Comparison of ENCODE assay signal across 27 mouse cellular contexts in the genomic region with DNA sequence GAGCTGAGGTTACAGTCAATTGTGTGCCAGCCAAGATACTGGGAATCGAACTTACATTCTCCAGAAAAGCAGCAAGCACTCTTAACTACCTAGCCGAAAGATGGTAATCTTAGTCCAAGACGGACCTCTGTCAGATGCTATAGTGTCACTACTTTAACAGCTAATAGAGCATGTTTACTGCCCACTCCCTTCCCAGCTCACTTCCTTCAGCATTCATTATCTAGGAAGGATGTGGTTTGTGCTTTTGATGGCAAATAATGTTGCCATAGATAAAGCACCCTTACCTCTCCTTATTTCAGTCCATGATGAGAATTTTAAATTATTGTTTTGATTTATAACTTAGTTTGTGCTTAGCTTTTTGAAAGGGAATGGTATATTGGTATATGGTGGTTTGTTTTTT. TPM values are rescaled to one million over a fixed set of nuclear protein-coding genes. Genes with fewer than 3 reads are reported as not detected.
"Had no signal": no experiment of that assay in that cellular context is flagged by ENCODE, and none has a peak within 500 bp of the region (broad histone marks: within the 10 kb centered on the region; RNA-seq: fewer than 3 reads in every experiment).

No protein-coding gene starts in this region.

- H3K4me3 ChIP-seq: embryonic facial prominence, embryonic 10.5 days; embryonic facial prominence, embryonic 12.5 days; embryonic facial prominence, embryonic 13.5 days; embryonic facial prominence, embryonic 15.5 days; erythroblast, embryonic 14.5 days; forebrain, embryonic 10.5 days; forebrain, embryonic 12.5 days; forebrain, embryonic 13.5 days; forebrain, embryonic 15.5 days; gastrocnemius, adult 2 months; heart, adult 2 months; heart, embryonic 10.5 days had no signal

- H3K27ac ChIP-seq: embryonic facial prominence, embryonic 10.5 days; embryonic facial prominence, embryonic 12.5 days; embryonic facial prominence, embryonic 13.5 days; embryonic facial prominence, embryonic 15.5 days; forebrain, embryonic 10.5 days; forebrain, embryonic 12.5 days; forebrain, embryonic 13.5 days; forebrain, embryonic 15.5 days; gastrocnemius, adult 2 months; heart, adult 2 months; heart, embryonic 10.5 days had no signal

- H3K9me3 ChIP-seq: embryonic facial prominence, embryonic 10.5 days; embryonic facial prominence, embryonic 12.5 days; embryonic facial prominence, embryonic 13.5 days; embryonic facial prominence, embryonic 15.5 days; forebrain, embryonic 10.5 days; forebrain, embryonic 12.5 days; forebrain, embryonic 13.5 days; forebrain, embryonic 15.5 days; heart, embryonic 10.5 days had no signal

- H3K27me3 ChIP-seq: embryonic facial prominence, embryonic 12.5 days; embryonic facial prominence, embryonic 13.5 days; embryonic facial prominence, embryonic 15.5 days; forebrain, embryonic 12.5 days; forebrain, embryonic 13.5 days; forebrain, embryonic 15.5 days had no signal

- DNase-seq: cerebellum, adult 9-11 months; cerebellum, postnatal 10 days; cerebellum, postnatal 14 days; cerebellum, postnatal 25 days; cerebellum, postnatal 36 days; embryo, embryonic 11 days; forebrain, postnatal 0 days; gastrocnemius, adult 2 months; gastrocnemius, postnatal 14 days; gastrocnemius, postnatal 25 days; gastrocnemius, postnatal 36 days; heart, adult 11 months; heart, adult 18-20 months; heart, adult 2 months had no signal

- H3K4me2 ChIP-seq: embryonic facial prominence, embryonic 12.5 days; embryonic facial prominence, embryonic 13.5 days; embryonic facial prominence, embryonic 15.5 days; forebrain, embryonic 12.5 days; forebrain, embryonic 13.5 days; forebrain, embryonic 15.5 days; heart, embryonic 11.5 days had no signal

- H3K36me3 ChIP-seq: embryonic facial prominence, embryonic 10.5 days; embryonic facial prominence, embryonic 12.5 days; embryonic facial prominence, embryonic 13.5 days; embryonic facial prominence, embryonic 15.5 days; forebrain, embryonic 10.5 days; forebrain, embryonic 12.5 days; forebrain, embryonic 15.5 days; heart, embryonic 10.5 days had no signal

- H3K9ac ChIP-seq: embryonic facial prominence, embryonic 12.5 days; embryonic facial prominence, embryonic 13.5 days; embryonic facial prominence, embryonic 15.5 days; forebrain, embryonic 12.5 days; forebrain, embryonic 13.5 days; forebrain, embryonic 15.5 days; forebrain, postnatal 0 days had no signal

- H3K4me1 ChIP-seq: embryonic facial prominence, embryonic 10.5 days; embryonic facial prominence, embryonic 12.5 days; embryonic facial prominence, embryonic 13.5 days; embryonic facial prominence, embryonic 15.5 days; forebrain, embryonic 10.5 days; forebrain, embryonic 12.5 days; forebrain, embryonic 13.5 days; forebrain, embryonic 15.5 days; heart, embryonic 10.5 days had no signal

- ATAC-seq: forebrain, embryonic 13.5 days; forebrain, embryonic 14.5 days; forebrain, embryonic 15.5 days; forebrain, embryonic 16.5 days; forebrain, postnatal 0 days had no signal

RNA-seq across cellular contexts. Expression of a gene that starts 27.0 kb away (rescaled TPM):
- polyA plus RNA-seq: erythroblast, embryonic 14.5 days; forebrain, embryonic 10.5 days; forebrain, embryonic 13.5 days; forebrain, embryonic 14.5 days; forebrain, embryonic 15.5 days; forebrain, embryonic 16.5 days had no signal
